Mouse (Mus musculus): ENCODE measurements around the gene Sdsl. TPM values are rescaled to one million over a fixed set of nuclear protein-coding genes. Genes with fewer than 3 reads are reported as not detected.

Sdsl gene
- polyA plus RNA-seq, 1 experiment from 2014 or later, result 14.1 TPM

- WGBS, result 87% methylated on average over 5 of the region's 5 CpGs
- no peak overlapping the region for H3K27ac ChIP-seq (replicated peaks in 1 of 2; ENCODE audit: control insufficient read depth in 1 of 2, insufficient read depth in 1 of 2, low read depth in 2 of 2, low read length in 2 of 2)
Measured at GRCm38 (mm10) chr5:120477993-120478392, 5.4 kb upstream of the Sdsl start.

DNA sequence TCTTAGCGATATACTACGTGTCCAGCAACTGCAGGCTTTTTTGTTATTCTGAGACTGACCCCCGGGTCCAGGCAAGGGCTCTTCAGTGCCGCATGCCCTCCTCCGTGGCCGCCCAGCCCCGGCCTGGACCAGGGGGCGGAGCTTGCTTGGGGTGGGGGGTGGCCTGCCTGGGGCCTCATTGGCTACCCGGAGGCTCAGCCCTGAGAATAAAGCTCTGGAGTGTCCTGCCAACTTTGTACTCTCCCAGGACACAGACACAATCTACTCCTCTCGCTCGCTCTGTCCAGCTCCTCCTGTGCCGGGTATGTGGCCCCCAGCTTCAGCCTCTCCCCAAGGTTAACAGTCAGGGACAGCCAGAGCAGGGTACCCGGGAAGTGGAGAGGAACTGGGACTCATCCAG lies 3.7 kb upstream of the Sdsl start, which contains the start of gene Sds:
Gene Sds (plus strand): TSS at position 231 of the 400 bp plus-strand sequence.
- Histone ChIP-seq H3K27me3 (ENCODE audit: control insufficient read depth, insufficient read depth, low read length) (peaks cover 10% of the 10 kb centered on the region), H3K9ac (ENCODE audit: low read length) (0 out of 2 replicates have a peak within 1 kb of the TSS, but pooled peaks have one; percentile 8), H3K4me2 (ENCODE audit: low read length) (peak within 1 kb of the TSS; percentile 49), H3K36me3 (ENCODE audit: control insufficient read depth, insufficient read depth, low read length) (no peaks in the 10 kb centered on the region), H3K9me3 (ENCODE audit: control insufficient read depth, low read length) (no peaks in the 10 kb centered on the region), H3K4me3 (ENCODE audit: control insufficient read depth in 1 of 2, insufficient read depth in 1 of 2, low read depth in 1 of 2, low read length in 2 of 2) (no peak within 1 kb of the TSS), H3K4me1 (ENCODE audit: control insufficient read depth in 2 of 2, insufficient read depth in 2 of 2, low read length in 2 of 2) (peaks cover 2 to 4% of the 10 kb centered on the region in 2 experiments; a peak in 2 of 4 replicates), H3K27ac (replicated peaks in 1 of 2; ENCODE audit: control insufficient read depth in 1 of 2, insufficient read depth in 1 of 2, low read depth in 2 of 2, low read length in 2 of 2) (no peak within 1 kb of the TSS)
- 10% methylated on average over 13 of the region's 13 CpGs for WGBS
- no peak for ATAC-seq (ENCODE audit: insufficient number of reproducible peaks, insufficient read depth, low FRiP score, low read depth)

More at GRCm38 (mm10) chr5:120477993-120478392, 5.4 kb upstream of the Sdsl start:
- no peak overlapping the region for H3K9ac ChIP-seq (ENCODE audit: low read length)
- no peak for ATAC-seq (ENCODE audit: insufficient number of reproducible peaks, insufficient read depth, low FRiP score, low read depth)
- no peaks in the 10 kb centered on the region for H3K36me3 ChIP-seq (ENCODE audit: control insufficient read depth, insufficient read depth, low read length)
- H3K27me3 ChIP-seq (ENCODE audit: control insufficient read depth, insufficient read depth, low read length), result peaks cover 8% of the 10 kb centered on the region
- H3K4me1 ChIP-seq (ENCODE audit: control insufficient read depth in 2 of 2, insufficient read depth in 2 of 2, low read length in 2 of 2), result peaks cover 2 to 4% of the 10 kb centered on the region in 2 experiments; a peak in 2 of 4 replicates
- no peak overlapping the region for H3K4me3 ChIP-seq (ENCODE audit: control insufficient read depth in 1 of 2, insufficient read depth in 1 of 2, low read depth in 1 of 2, low read length in 2 of 2)
- H3K4me2 ChIP-seq (ENCODE audit: low read length), result no peak overlapping the region
- H3K9me3 ChIP-seq (ENCODE audit: control insufficient read depth, low read length), result no peaks in the 10 kb centered on the region

DNA sequence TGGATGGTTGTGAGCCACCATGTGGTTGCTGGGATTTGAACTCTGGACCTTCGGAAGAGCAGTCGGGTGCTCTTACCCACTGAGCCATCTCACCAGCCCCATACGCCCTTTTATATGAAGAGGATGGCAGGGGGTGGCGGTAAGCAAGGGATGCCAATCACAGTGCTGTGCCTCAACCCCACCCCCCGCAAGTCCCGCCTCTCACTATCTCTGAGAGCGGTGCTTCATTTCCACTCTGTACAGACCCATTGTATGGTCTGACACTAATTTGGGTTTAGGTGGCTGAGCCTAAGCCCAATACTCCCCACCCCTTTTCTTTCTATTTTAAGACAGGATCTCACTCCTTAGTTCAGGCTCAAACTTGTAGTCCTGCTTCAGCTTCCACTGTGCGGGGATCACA lies 3.3 kb upstream of the Sdsl start:
- Histone ChIP-seq H3K36me3 (ENCODE audit: control insufficient read depth, insufficient read depth, low read length) (no peaks in the 10 kb centered on the region), H3K4me3 (ENCODE audit: control insufficient read depth in 1 of 2, insufficient read depth in 1 of 2, low read depth in 1 of 2, low read length in 2 of 2) (no peak overlapping the region), H3K27me3 (ENCODE audit: control insufficient read depth, insufficient read depth, low read length) (peaks cover 10% of the 10 kb centered on the region), H3K9me3 (ENCODE audit: control insufficient read depth, low read length) (no peaks in the 10 kb centered on the region), H3K9ac (ENCODE audit: low read length) (0 out of 2 replicates have a peak overlapping the region, but pooled peaks have one; percentile 8), H3K27ac (replicated peaks in 1 of 2; ENCODE audit: control insufficient read depth in 1 of 2, insufficient read depth in 1 of 2, low read depth in 2 of 2, low read length in 2 of 2) (no peak overlapping the region), H3K4me1 (ENCODE audit: control insufficient read depth in 2 of 2, insufficient read depth in 2 of 2, low read length in 2 of 2) (peaks cover 2 to 4% of the 10 kb centered on the region in 2 experiments; a peak in 2 of 4 replicates), H3K4me2 (ENCODE audit: low read length) (peak overlapping the region; percentile 49)
- ATAC-seq (ENCODE audit: insufficient number of reproducible peaks, insufficient read depth, low FRiP score, low read depth), result no peak
- WGBS, result 58% methylated on average over 8 of the region's 8 CpGs

DNA sequence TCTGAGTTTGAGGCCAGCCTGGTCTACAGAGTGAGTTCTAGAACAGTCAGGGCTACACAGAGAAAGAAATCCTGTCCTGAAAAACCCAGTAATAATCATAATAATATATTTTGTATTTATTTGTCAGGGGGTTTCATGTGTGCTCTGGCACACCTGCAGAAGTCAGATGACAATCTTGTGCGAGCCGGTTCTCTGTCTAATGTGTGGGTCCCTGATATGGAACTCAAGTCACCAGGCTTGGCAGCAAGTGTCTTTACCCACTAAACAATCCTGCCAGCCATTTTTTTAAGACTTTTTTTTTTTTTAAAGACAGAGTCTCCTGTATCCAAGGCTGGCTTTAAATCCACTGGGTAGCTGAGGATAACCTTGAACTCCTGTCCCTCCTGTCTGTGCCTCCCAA lies 751 bp upstream of the Sdsl start:
- ATAC-seq (ENCODE audit: insufficient number of reproducible peaks, insufficient read depth, low FRiP score, low read depth), result no peak
- H3K4me1 ChIP-seq (ENCODE audit: control insufficient read depth in 2 of 2, insufficient read depth in 2 of 2, low read length in 2 of 2), result peaks cover 2 to 4% of the 10 kb centered on the region in 2 experiments; a peak in 2 of 4 replicates
- no peaks in the 10 kb centered on the region for H3K36me3 ChIP-seq (ENCODE audit: control insufficient read depth, insufficient read depth, low read length)

GRCm38 (mm10) chr5:120471538-120471937 lies 1.1 kb downstream of the Sdsl start:
- Histone ChIP-seq H3K36me3 (ENCODE audit: control insufficient read depth, insufficient read depth, low read length) (no peaks in the 10 kb centered on the region), H3K4me3 (ENCODE audit: control insufficient read depth in 1 of 2, insufficient read depth in 1 of 2, low read depth in 1 of 2, low read length in 2 of 2) (no peak overlapping the region), H3K9me3 (ENCODE audit: control insufficient read depth, low read length) (no peaks in the 10 kb centered on the region), H3K27ac (replicated peaks in 1 of 2; ENCODE audit: control insufficient read depth in 1 of 2, insufficient read depth in 1 of 2, low read depth in 2 of 2, low read length in 2 of 2) (no peak overlapping the region), H3K4me2 (ENCODE audit: low read length) (no peak overlapping the region), H3K9ac (ENCODE audit: low read length) (no peak overlapping the region), H3K4me1 (ENCODE audit: control insufficient read depth in 2 of 2, insufficient read depth in 2 of 2, low read length in 2 of 2) (peaks cover 6 to 7% of the 10 kb centered on the region in 2 experiments; a peak in 2 of 4 replicates), H3K27me3 (ENCODE audit: control insufficient read depth, insufficient read depth, low read length) (peaks cover 10% of the 10 kb centered on the region)
- ATAC-seq (ENCODE audit: insufficient number of reproducible peaks, insufficient read depth, low FRiP score, low read depth), result no peak
- WGBS, result 52% methylated on average over 4 of the region's 4 CpGs

More for the DNA sequence above, 751 bp upstream of the Sdsl start:
- peaks cover 10% of the 10 kb centered on the region for H3K27me3 ChIP-seq (ENCODE audit: control insufficient read depth, insufficient read depth, low read length)
- no peak overlapping the region for H3K27ac ChIP-seq (replicated peaks in 1 of 2; ENCODE audit: control insufficient read depth in 1 of 2, insufficient read depth in 1 of 2, low read depth in 2 of 2, low read length in 2 of 2)
- H3K4me3 ChIP-seq (ENCODE audit: control insufficient read depth in 1 of 2, insufficient read depth in 1 of 2, low read depth in 1 of 2, low read length in 2 of 2), result no peak overlapping the region
- H3K9me3 ChIP-seq (ENCODE audit: control insufficient read depth, low read length), result no peaks in the 10 kb centered on the region
- H3K4me2 ChIP-seq (ENCODE audit: low read length), result no peak overlapping the region
- no peak overlapping the region for H3K9ac ChIP-seq (ENCODE audit: low read length)
- WGBS, result 91% methylated on average over 2 of the region's 2 CpGs

GRCm38 (mm10) chr5:120468830-120469229 lies 3.8 kb downstream of the Sdsl start:
- ATAC-seq (ENCODE audit: insufficient number of reproducible peaks, insufficient read depth, low FRiP score, low read depth), result no peak
- WGBS, result 68% methylated on average over 6 of the region's 6 CpGs
- Histone ChIP-seq H3K4me2 (ENCODE audit: low read length) (no peak overlapping the region), H3K4me3 (ENCODE audit: control insufficient read depth in 1 of 2, insufficient read depth in 1 of 2, low read depth in 1 of 2, low read length in 2 of 2) (no peak overlapping the region), H3K36me3 (ENCODE audit: control insufficient read depth, insufficient read depth, low read length) (no peaks in the 10 kb centered on the region), H3K27me3 (ENCODE audit: control insufficient read depth, insufficient read depth, low read length) (peaks cover 3% of the 10 kb centered on the region; the same call in 1 of the 2 replicates), H3K9ac (ENCODE audit: low read length) (no peak overlapping the region), H3K27ac (replicated peaks in 1 of 2; ENCODE audit: control insufficient read depth in 1 of 2, insufficient read depth in 1 of 2, low read depth in 2 of 2, low read length in 2 of 2) (no peak overlapping the region), H3K4me1 (ENCODE audit: control insufficient read depth in 2 of 2, insufficient read depth in 2 of 2, low read length in 2 of 2) (peaks cover 3 to 5% of the 10 kb centered on the region in 2 experiments; a peak in 1 of 4 replicates), H3K9me3 (ENCODE audit: control insufficient read depth, low read length) (peaks cover 5% of the 10 kb centered on the region; the same call in 1 of the 2 replicates)

DNA sequence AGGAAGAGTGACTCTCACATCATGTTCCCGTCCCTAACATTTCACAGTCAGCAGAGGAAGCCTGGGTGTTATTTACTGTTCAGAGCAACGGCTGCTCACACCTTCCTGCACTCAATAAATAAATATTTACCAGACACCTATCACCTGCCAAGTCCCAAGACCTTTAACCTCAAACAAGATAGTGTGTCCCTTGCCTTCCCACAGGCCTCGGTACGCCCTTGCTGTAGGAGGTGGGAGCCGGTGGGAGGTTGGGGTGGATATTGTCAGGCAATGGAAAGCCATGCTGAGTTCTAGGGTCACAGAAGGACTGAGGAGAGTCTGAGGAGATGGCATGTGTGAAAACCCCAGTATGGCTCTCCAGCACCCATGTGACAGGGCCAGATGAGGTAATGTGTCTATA lies 4.3 kb downstream of the Sdsl start:
- H3K4me2 ChIP-seq (ENCODE audit: low read length), result no peak overlapping the region
- peaks cover 5% of the 10 kb centered on the region; the same call in 1 of the 2 replicates for H3K9me3 ChIP-seq (ENCODE audit: control insufficient read depth, low read length)
- peaks cover 3% of the 10 kb centered on the region; the same call in 1 of the 2 replicates for H3K27me3 ChIP-seq (ENCODE audit: control insufficient read depth, insufficient read depth, low read length)
- no peak overlapping the region for H3K27ac ChIP-seq (replicated peaks in 1 of 2; ENCODE audit: control insufficient read depth in 1 of 2, insufficient read depth in 1 of 2, low read depth in 2 of 2, low read length in 2 of 2)
- no peak for ATAC-seq (ENCODE audit: insufficient number of reproducible peaks, insufficient read depth, low FRiP score, low read depth)
- H3K4me3 ChIP-seq (ENCODE audit: control insufficient read depth in 1 of 2, insufficient read depth in 1 of 2, low read depth in 1 of 2, low read length in 2 of 2), result no peak overlapping the region
- WGBS, result 68% methylated on average over 5 of the region's 5 CpGs
- no peaks in the 10 kb centered on the region for H3K36me3 ChIP-seq (ENCODE audit: control insufficient read depth, insufficient read depth, low read length)
- peaks cover 3 to 5% of the 10 kb centered on the region in 2 experiments; a peak in 1 of 4 replicates for H3K4me1 ChIP-seq (ENCODE audit: control insufficient read depth in 2 of 2, insufficient read depth in 2 of 2, low read length in 2 of 2)
- no peak overlapping the region for H3K9ac ChIP-seq (ENCODE audit: low read length)
